Mouse (Mus musculus): ENCODE measurements at regions not wholly inside any gene's neighbourhood (a gene's known extent, or its start where the extent isn't known, plus 50 kb on each side); places are given as distances from the start of the nearest gene placed in this dataset.

GRCm38 (mm10) chr9:24833766-24834165 lies 59.7 kb upstream of the Tbx20 start:
- DNase-seq: no peak

DNA sequence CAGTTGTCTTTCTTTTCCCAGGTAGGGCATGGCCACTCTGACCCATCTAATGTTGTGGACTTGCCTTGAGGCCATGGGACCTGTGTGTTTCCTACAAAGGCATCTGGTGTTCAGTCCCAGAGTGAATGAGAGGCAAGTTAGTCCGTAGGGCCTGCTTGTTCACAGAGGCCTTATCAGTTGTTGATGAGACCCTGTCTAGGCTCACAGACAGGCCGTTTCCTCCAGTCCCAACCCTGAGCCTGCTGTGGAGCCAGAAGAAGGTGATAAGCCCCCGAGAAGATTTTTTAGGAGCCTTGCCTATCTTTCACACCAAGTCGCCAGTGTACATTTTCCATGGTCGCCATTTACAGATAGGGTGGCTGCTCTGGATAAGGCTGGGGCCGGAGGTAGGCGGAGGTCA lies 74.1 kb upstream of the Tbx20 start:
- no peak for DNase-seq

GRCm38 (mm10) chr9:24859459-24859858 lies 85.4 kb upstream of the Tbx20 start:
- DNase-seq: no peak

- no peak for DNase-seq
Measured at GRCm38 (mm10) chr9:24866390-24867173, 92.5 kb upstream of the Tbx20 start.

- DNase-seq: no peak
Measured at GRCm38 (mm10) chr9:24868746-24869145, 94.6 kb upstream of the Tbx20 start.

DNA sequence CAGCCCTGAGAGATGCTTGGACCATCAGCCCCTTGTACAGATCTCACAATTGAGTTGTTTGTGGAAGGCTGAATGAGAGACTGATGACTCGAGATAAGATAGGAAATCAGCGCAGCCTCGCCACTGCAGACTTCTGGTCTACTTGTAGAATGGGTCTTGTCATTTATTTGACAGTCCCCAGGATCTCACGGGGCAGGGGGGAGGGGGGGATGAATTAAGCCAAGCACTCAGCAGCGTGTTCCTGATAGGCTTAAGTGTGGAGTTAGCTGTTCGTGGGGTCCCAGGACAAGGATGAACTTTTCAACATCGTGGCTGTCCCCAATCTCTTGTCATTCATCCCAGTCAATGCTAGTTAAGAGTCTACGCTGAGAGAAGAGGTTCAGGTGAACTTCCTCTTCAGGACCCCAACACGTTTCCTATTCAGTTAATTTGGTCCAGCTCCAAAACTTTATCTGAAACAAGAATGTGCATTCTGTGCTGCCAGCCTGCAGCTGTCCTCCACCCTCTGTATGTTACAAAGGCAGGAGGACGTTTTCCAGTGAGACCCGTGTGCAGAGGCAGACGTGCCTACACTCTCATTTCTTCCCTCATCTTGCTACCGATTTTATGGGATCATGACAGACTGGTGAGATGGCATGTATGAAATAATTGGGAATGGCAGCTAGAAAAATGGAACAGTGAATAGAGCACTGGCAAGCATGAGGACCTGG lies 100.5 kb upstream of the Tbx20 start:
- no peak for DNase-seq

DNA sequence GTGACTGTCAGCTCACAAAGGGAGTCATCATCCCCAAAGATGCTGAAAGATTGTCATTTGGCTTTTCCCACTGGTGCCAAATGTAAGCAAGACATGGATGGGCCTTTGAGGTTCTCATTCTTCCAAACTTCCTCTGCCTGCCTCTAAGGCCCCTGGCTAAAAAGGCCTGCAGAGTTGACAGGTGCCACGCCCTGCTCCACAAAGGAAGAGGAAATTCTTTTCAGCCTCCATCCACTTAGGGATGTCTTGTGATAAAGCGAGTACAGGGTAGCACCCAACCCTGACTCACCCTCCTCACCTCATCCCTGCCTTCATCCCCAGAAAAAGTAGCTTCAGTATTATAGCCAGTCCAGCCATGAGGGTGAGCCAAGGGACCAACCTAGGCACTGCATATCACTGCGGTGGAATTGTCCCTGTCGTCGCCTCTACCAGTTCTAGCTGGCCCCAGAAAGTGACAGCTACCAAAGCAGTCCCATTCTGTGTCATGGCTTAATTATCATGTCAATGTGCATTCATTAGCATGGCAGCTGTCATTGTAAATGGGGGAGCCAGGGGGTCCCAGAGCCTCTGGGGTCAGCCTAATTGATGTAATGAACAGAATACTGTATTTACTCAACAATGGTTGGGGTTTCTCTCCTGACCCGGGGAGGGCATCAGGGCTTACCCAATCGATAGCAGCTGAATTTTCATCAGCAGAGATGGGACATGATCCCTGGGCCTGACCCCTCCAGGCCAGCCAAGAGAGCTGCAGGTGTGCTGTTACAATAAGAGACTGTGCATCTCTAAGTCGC lies 104.5 kb upstream of the Tbx20 start:
- no peak for DNase-seq

GRCm38 (mm10) chr9:24879662-24880061 lies 105.6 kb upstream of the Tbx20 start:
- no peak for DNase-seq

- no peak for DNase-seq
Measured at GRCm38 (mm10) chr9:24884011-24884410, 109.9 kb upstream of the Tbx20 start.

DNA sequence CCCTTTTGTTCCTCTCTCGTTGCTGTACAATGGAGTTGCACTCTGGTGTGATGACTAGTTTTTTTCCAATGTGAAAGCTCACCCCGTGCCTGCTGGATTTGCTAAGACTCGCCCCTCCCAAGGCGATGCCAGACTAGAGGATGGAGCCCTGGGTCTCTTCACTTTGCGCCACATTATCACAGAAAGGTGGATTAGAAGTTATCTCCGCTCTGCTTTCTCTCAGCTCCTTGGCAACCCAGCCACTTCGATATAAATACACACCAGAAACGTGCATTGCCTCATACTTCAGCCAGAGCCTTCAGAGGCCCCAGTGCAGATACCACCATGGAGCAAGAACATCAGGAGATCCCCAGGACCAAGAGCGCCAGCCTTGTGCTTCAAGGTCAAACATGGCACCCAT lies 114.2 kb upstream of the Tbx20 start:
- DNase-seq: no peak

GRCm38 (mm10) chr9:24896498-24897261 lies 122.6 kb upstream of the Tbx20 start:
- DNase-seq: no peak

GRCm38 (mm10) chr9:24899206-24899928 lies 125.3 kb upstream of the Tbx20 start:
- no peak for DNase-seq

GRCm38 (mm10) chr9:24903706-24904105 lies 129.6 kb upstream of the Tbx20 start:
- DNase-seq: no peak

GRCm38 (mm10) chr9:24909086-24909979 lies 135.2 kb upstream of the Tbx20 start:
- peak; percentile 38 for DNase-seq

GRCm38 (mm10) chr9:24910738-24911137 lies 136.6 kb upstream of the Tbx20 start:
- no peak for DNase-seq

GRCm38 (mm10) chr9:24920031-24920445 lies 145.9 kb upstream of the Tbx20 start:
- DNase-seq: no peak

DNA sequence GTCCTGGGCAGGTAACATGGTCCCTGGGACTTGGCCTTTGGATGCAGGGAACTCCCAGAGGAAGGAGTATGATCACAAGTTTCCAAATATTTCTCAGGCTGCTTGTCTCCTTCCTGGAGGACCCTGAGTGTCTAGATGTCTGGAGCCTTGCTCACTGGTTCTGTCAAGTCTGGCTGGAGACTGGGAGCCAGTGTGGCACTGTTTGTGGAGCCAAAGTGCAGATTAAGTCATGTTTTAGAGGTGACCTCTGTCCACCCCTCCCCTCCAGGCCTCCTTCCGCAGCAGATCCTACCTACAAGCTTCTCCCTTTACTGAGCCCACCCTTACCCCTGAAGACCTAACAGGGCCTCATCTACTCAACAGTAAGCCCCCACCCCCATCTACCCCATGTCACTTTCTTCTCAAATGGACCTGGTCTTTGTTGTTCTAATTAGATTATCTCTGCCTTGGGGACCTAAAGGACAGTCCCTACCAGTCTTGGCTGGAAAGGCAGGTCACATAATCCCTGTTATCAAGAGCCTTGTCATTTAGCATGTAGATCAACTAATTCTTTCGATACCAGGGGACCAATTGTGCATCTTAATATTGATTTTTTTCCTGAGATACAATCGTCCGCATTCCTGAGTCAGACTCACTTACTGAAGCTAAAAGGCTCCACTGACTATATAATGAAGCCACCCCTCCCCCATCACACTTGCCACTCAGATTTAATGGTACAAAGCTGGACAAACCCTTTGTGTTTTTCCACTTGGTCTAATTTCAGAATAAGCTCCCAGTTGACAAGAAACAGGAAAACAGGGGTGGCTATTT lies 148.2 kb upstream of the Tbx20 start:
- no peak for DNase-seq

- DNase-seq: no peak
Measured at GRCm38 (mm10) chr9:24923514-24923913, 149.4 kb upstream of the Tbx20 start.

GRCm38 (mm10) chr9:24937731-24938130 lies 151.5 kb upstream of the Gm10181 start:
- DNase-seq: no peak

- DNase-seq: no peak
Measured at GRCm38 (mm10) chr9:24942943-24943342, 146.3 kb upstream of the Gm10181 start.
